Mouse (Mus musculus) lung, adult 2 months (tissue): Measurements from ENCODE around the gene A430005L14Rik. TPM values are rescaled to one million over a fixed set of nuclear protein-coding genes. Genes with fewer than 3 reads are reported as not detected.

Experiments used
- DNase-seq: peaks from one replicate; pipeline ENCODE4 v3.0.0; 2022
- H3K4me1 ChIP-seq: fragments of 200-500 bp; 2 replicates; pipeline ENCODE4 v1.6.1; 2011; ENCODE audit warnings: low read length; ENCODE audit not compliant: control insufficient read depth, insufficient read depth
- H3K4me3 ChIP-seq: fragments of 200-500 bp; replicated peaks from 2 replicates; pipeline ENCODE3; 2011; ENCODE audit warnings: low read depth, mild to moderate bottlenecking, control low read depth, low read length; ENCODE audit errors: extremely low read depth
- CTCF ChIP-seq: fragments of 200-500 bp; IDR thresholded peaks from 2 replicates; pipeline ENCODE4 v1.5.1; 2011; ENCODE audit warnings: mild to moderate bottlenecking, low read length, control low read depth; ENCODE audit not compliant: insufficient read depth
- POLR2A ChIP-seq: fragments of 200-500 bp; IDR thresholded peaks from 2 replicates; pipeline ENCODE4 v1.6.1; 2011; ENCODE audit warnings: low read depth, mild to moderate bottlenecking, control low read depth, low read length, borderline replicate concordance; ENCODE audit errors: extremely low read depth
- WGBS: fragments of 180-500 bp; shearing (Covaris S2); methylation state at CpG from one replicate; pipeline ENCODE4 v1.1.7; 2018; 5-methylcytosine and 5-hydroxymethylcytosine counted together
- polyA plus RNA-seq: library from polyadenylated mRNA; depleted of rRNA; stranded (reverse); fragments of >200 nt; gene quantifications from 2 replicates; pipeline ENCODE4 v1.2.3, GENCODE M21; 2012

A430005L14Rik gene
- polyA plus RNA-seq, 1 experiment = 25.2 TPM

- Histone ChIP-seq H3K4me1 (no peaks in the 10 kb centered on the region), H3K4me3 (no peak overlapping the region)
- TF ChIP-seq POLR2A (no peak), CTCF (no peak)
- WGBS = 36% methylated on average over 6 of the region's 6 CpGs
- no peak for DNase-seq
Measured at GRCm38 (mm10) chr4:153944261-153944660, 12.8 kb upstream of the A430005L14Rik start.

- no peak for DNase-seq
- 73% methylated on average over 6 of the region's 6 CpGs for WGBS
- Histone ChIP-seq H3K4me1 (no peaks in the 10 kb centered on the region), H3K4me3 (no peak overlapping the region)
- TF ChIP-seq POLR2A (no peak), CTCF (no peak)
Measured at GRCm38 (mm10) chr4:153945741-153946140, 11.3 kb upstream of the A430005L14Rik start.

DNA sequence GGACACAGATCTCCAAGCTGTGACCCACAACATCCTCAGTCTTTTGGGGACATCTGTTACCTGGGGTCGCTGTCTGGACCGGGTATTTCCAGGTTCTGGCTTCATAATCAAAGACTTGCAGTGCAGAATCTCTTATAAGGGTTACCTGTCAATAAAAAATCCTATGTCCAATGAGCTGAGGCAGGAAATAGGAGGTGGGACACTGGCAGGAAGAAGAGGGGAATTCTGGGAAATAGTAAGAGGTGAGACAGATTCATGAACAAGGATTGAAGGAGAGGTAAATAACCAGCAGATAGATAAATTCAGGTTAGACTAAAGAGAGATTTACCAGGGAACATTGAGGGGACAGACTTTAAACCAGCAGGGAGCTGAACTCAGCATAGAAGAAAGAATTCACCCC, 6.7 kb upstream of the A430005L14Rik start:
- 65% methylated on average over 2 of the region's 2 CpGs for WGBS
- DNase-seq = no peak
- no peak for TF ChIP-seq CTCF
- H3K4me1 ChIP-seq = no peaks in the 10 kb centered on the region
- no peak overlapping the region for H3K4me3 ChIP-seq

- TF ChIP-seq POLR2A (no peak), CTCF (no peak)
- no peaks in the 10 kb centered on the region for H3K4me1 ChIP-seq
- DNase-seq = no peak
- 56% methylated on average over 3 of the region's 3 CpGs for WGBS
- no peak overlapping the region for H3K4me3 ChIP-seq
Measured at GRCm38 (mm10) chr4:153951150-153951549, 5.9 kb upstream of the A430005L14Rik start.

DNA sequence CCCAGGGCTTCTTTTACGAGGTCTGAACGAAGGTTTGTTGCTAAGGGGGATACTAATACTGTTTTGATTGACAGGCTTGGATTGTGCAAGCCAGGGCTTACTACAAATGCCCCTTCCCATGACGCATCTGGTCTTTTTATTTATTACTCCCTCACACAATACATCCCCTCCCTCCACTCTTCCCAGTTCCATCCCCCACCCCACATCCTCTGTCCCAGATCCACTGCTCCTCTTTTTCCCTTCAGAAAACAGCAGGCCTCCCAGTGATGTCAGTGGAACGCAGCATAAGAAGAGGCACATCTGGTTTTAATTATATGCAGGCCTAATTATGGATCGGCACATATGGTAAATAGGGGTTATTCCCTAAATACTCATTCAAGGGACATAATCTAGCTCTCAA, 5.3 kb upstream of the A430005L14Rik start:
- DNase-seq = no peak
- WGBS = 50% methylated on average over 5 of the region's 5 CpGs

DNA sequence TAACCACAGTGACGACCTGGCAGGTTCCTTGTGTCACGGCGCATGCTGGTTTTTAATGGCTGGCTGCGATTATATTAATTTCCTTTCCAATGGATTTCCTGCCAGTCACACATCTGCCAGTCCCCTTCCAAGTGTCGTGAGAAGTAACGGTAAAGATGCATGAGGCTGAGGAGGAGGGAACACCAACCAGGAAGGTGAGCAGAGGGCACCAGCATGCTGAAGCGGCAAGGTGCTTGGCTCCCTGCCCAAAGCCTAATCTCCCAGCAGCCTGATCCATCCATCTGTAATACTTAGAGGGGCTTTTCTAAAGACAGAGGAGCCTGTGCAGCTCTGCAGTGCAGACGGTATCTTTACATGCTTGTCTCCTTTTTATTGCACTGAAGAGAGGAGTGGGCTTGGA, 1.4 kb upstream of the A430005L14Rik start:
- DNase-seq = no peak
- no peaks in the 10 kb centered on the region for H3K4me1 ChIP-seq
- TF ChIP-seq POLR2A (no peak), CTCF (no peak)
- WGBS = 63% methylated on average over 8 of the region's 8 CpGs
- no peak overlapping the region for H3K4me3 ChIP-seq

More for the DNA sequence above, 5.3 kb upstream of the A430005L14Rik start:
- Histone ChIP-seq H3K4me3 (no peak overlapping the region), H3K4me1 (no peaks in the 10 kb centered on the region)
- TF ChIP-seq CTCF (no peak), POLR2A (no peak)

- no peak for TF ChIP-seq CTCF
- TF ChIP-seq POLR2A = no peak
- WGBS = under 1% methylated on average over 37 of the region's 37 CpGs
- no peaks in the 10 kb centered on the region for H3K4me1 ChIP-seq
- DNase-seq = no peak
- peak overlapping the region; percentile 74 for H3K4me3 ChIP-seq
Measured at GRCm38 (mm10) chr4:153957444-153958250, 610 bp downstream of the A430005L14Rik start.

GRCm38 (mm10) chr4:153962631-153963030, 5.6 kb downstream of the A430005L14Rik start:
- Histone ChIP-seq H3K4me3 (no peak overlapping the region), H3K4me1 (no peaks in the 10 kb centered on the region)
- DNase-seq = no peak
- TF ChIP-seq POLR2A (no peak), CTCF (no peak)
- WGBS = 84% methylated on average over 7 of the region's 7 CpGs

DNA sequence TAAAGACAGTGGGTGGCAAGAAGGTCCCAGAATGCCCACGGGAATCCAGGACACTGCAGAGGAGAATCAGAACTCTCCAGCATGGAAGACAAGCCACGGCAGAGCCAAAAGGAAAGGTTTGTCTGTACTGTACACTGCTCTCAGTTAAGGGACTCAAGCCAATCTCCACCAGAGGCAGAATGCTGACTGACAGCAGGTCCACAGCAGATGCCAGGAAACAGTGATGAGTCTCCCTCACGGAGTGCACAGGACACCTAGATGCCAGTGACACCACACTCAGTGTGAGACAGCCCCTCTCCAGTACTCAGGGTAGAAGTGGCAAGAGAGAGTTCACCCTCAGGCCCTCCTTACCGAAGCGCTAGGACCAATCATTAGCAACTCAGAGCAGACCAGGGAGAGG, 9.6 kb downstream of the A430005L14Rik start:
- DNase-seq = no peak
- 89% methylated on average over 5 of the region's 5 CpGs for WGBS
- H3K4me3 ChIP-seq = no peak overlapping the region
- no peaks in the 10 kb centered on the region for H3K4me1 ChIP-seq
- TF ChIP-seq CTCF = no peak
- TF ChIP-seq POLR2A = no peak

DNA sequence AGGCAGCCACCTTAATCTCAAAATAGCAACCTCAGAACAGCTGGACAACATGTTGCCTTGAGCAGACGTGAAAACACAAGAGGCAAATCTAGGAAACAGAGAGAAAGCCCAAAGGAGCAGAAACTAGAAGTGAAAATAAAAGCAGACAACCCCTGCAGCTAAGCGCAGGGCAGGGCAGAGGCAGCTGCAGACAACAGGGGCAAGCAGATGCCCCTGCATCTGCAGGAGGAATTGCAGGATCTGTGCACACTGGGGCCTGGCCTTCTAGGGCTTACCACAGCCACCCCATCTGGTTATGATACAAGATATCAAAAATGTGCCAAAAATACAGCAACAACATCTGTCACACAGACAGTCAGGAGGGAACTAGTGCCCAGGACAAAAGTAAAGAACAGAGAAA, 10.5 kb downstream of the A430005L14Rik start:
- Histone ChIP-seq H3K4me1 (no peaks in the 10 kb centered on the region), H3K4me3 (no peak overlapping the region)
- DNase-seq = no peak
- no peak for TF ChIP-seq POLR2A
- TF ChIP-seq CTCF = no peak
- 90% methylated on average over 2 of the region's 2 CpGs for WGBS
